Mouse (Mus musculus) forebrain, embryonic 11.5 days (tissue): ENCODE data around the gene Nr4a3. TPM values are rescaled to one million over a fixed set of nuclear protein-coding genes. Genes with fewer than 3 reads are reported as not detected.

Experiments
- ATAC-seq: fragments of 200-750 bp; cut with Nextera tagmentation; replicated peaks from 2 replicates; pipeline ENCODE4 v1.8.0; 2017; ENCODE audit warnings: moderate TSS enrichment; ENCODE audit not compliant: low FRiP score
- DNase-seq: peaks from one replicate; pipeline ENCODE4 v3.0.0-alpha.2; 2017; ENCODE audit warnings: low spot score
- H3K27ac ChIP-seq: fragments of 300-500 bp; sonication (generic); 2 replicates; pipeline ENCODE4 v1.5.1; 2014; ENCODE audit warnings: low read depth, low read length
- H3K27me3 ChIP-seq: fragments of 300-500 bp; sonication (generic); 2 replicates; pipeline ENCODE4 v1.6.1; 2014; ENCODE audit warnings: mild to moderate bottlenecking, low read length, mixed read lengths; ENCODE audit not compliant: control insufficient read depth, insufficient read depth
- H3K36me3 ChIP-seq: fragments of 300-500 bp; sonication (generic); 2 replicates; pipeline ENCODE4 v1.6.1; 2014; ENCODE audit warnings: mild to moderate bottlenecking, low read length, moderate library complexity, mixed read lengths; ENCODE audit not compliant: control insufficient read depth, insufficient read depth
- H3K4me1 ChIP-seq: fragments of 300-500 bp; sonication (generic); replicated peaks from 2 replicates; pipeline ENCODE4 v1.6.1; 2014; ENCODE audit warnings: low read length, mixed read lengths; ENCODE audit not compliant: control insufficient read depth, insufficient read depth
- H3K4me2 ChIP-seq: fragments of 300-500 bp; sonication (generic); 2 replicates; pipeline ENCODE4 v1.6.1; 2014; ENCODE audit warnings: low read depth, mild to moderate bottlenecking, low read length, moderate library complexity, mixed read lengths; ENCODE audit not compliant: severe bottlenecking
- H3K4me3 ChIP-seq: fragments of 300-500 bp; sonication (generic); 2 replicates; pipeline ENCODE4 v1.5.1; 2014; ENCODE audit warnings: low read depth, low read length
- H3K9ac ChIP-seq: fragments of 300-500 bp; sonication (generic); 2 replicates; pipeline ENCODE4 v1.6.1; 2014; ENCODE audit warnings: low read length
- H3K9me3 ChIP-seq: fragments of 300-500 bp; sonication (generic); 2 replicates; pipeline ENCODE4 v1.6.1; 2016; ENCODE audit warnings: low read length, mixed read lengths; ENCODE audit not compliant: control insufficient read depth
- WGBS: fragments of 180-500 bp; shearing (Covaris S2); extraction: QIAGEN DNeasy Blood & Tissue Kit; methylation state at CpG from one replicate; pipeline ENCODE4 v1.1.7; 2014; 5-methylcytosine and 5-hydroxymethylcytosine counted together
- polyA plus RNA-seq: library from polyadenylated mRNA; unstranded; fragments of >200 nt; fragmentation: Nextera tagmentation; extraction: Ambion mirVana; gene quantifications from 2 replicates; pipeline ENCODE4 v1.2.1, GENCODE M21; 2014

The Nr4a3 gene
- polyA plus RNA-seq, 1 experiment from 2014 or later, result 0.71 TPM

- Histone ChIP-seq H3K9ac (no peak overlapping the region), H3K27ac (no peak overlapping the region), H3K27me3 (no peaks in the 10 kb centered on the region), H3K4me3 (no peak overlapping the region), H3K4me2 (no peak overlapping the region), H3K9me3 (no peaks in the 10 kb centered on the region), H3K36me3 (no peaks in the 10 kb centered on the region), H3K4me1 (no peaks in the 10 kb centered on the region)
- ATAC-seq, result no peak
- DNase-seq, result no peak
- 71% methylated on average over 4 of the region's 4 CpGs for WGBS
These were observed 19.4 kb downstream of the Nr4a3 start for GRCm38 (mm10) chr4:48064311-48064710.

GRCm38 (mm10) chr4:48066676-48067075, 21.7 kb downstream of the Nr4a3 start:
- H3K27ac ChIP-seq, result no peak overlapping the region
- H3K4me1 ChIP-seq, result no peaks in the 10 kb centered on the region
- ATAC-seq (no peak), DNase-seq (no peak)
- WGBS, result 88% methylated on average over 2 of the region's 2 CpGs
- no peaks in the 10 kb centered on the region for H3K36me3 ChIP-seq
- no peak overlapping the region for H3K9ac ChIP-seq
- no peaks in the 10 kb centered on the region for H3K9me3 ChIP-seq
- no peak overlapping the region for H3K4me3 ChIP-seq
- no peaks in the 10 kb centered on the region for H3K27me3 ChIP-seq
- H3K4me2 ChIP-seq, result no peak overlapping the region

- no peak for ATAC-seq
- Histone ChIP-seq H3K27me3 (no peaks in the 10 kb centered on the region), H3K4me2 (no peak overlapping the region), H3K36me3 (no peaks in the 10 kb centered on the region), H3K27ac (no peak overlapping the region), H3K9ac (no peak overlapping the region), H3K4me3 (no peak overlapping the region), H3K4me1 (no peaks in the 10 kb centered on the region), H3K9me3 (no peaks in the 10 kb centered on the region)
- WGBS, result 80% methylated on average over 7 of the region's 7 CpGs
- no peak for DNase-seq
These were observed 24.2 kb downstream of the Nr4a3 start for GRCm38 (mm10) chr4:48069111-48069510.

GRCm38 (mm10) chr4:48072006-48072405, 27.1 kb downstream of the Nr4a3 start:
- H3K9ac ChIP-seq, result no peak overlapping the region
- H3K27me3 ChIP-seq, result no peaks in the 10 kb centered on the region
- H3K9me3 ChIP-seq, result no peaks in the 10 kb centered on the region
- H3K4me3 ChIP-seq, result no peak overlapping the region
- no peaks in the 10 kb centered on the region for H3K4me1 ChIP-seq
- H3K4me2 ChIP-seq, result no peak overlapping the region
- DNase-seq (no peak), ATAC-seq (no peak)
- H3K27ac ChIP-seq, result no peak overlapping the region
- H3K36me3 ChIP-seq, result no peaks in the 10 kb centered on the region
- 93% methylated on average over 3 of the region's 3 CpGs for WGBS

- ATAC-seq, result no peak
- Histone ChIP-seq H3K36me3 (no peaks in the 10 kb centered on the region), H3K4me2 (no peak overlapping the region), H3K4me1 (no peaks in the 10 kb centered on the region), H3K27me3 (no peaks in the 10 kb centered on the region), H3K9ac (no peak overlapping the region), H3K4me3 (no peak overlapping the region), H3K9me3 (no peaks in the 10 kb centered on the region), H3K27ac (no peak overlapping the region)
- WGBS, result 94% methylated on average over 6 of the region's 6 CpGs
- DNase-seq, result no peak
These were observed 28.4 kb downstream of the Nr4a3 start for GRCm38 (mm10) chr4:48073325-48073724.

DNA sequence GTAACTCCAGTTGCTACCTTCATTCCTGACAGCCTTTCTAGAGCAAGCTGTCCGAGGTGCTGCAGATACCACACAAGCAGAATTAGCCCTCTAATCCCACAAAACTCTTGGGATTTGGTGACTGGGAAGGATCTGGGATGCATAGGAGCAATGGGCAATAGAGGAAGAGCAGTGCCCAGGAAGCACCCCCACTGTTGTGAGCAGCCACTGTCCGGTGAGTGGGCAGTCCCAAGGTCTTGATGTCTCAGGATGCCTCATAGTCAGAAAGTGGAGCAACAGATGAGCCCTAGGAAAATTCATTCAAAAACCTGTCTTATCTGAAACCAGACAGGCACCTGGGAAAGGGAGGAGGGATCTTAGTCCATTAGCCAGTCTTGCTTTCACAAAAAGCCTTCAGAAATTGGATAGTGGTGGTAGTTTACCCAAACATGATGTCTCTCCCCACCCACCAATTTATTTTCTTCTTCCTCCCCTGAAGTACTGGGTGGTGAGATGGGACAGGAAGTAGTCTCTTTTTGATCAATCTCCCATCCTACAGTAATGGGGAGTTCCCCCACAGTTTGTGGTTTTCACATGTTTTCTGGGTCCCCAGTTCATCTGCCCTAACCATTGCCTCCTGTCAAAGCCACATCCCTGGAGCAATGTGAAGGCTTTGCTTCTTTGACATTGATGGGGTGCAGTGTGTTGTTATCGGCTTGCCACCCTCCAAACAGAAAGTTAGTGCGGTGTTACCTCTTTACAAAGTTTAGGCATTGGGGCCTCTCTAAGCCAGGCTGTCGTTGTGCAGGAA, 29.7 kb downstream of the Nr4a3 start:
- H3K36me3 ChIP-seq, result no peaks in the 10 kb centered on the region
- no peaks in the 10 kb centered on the region for H3K27me3 ChIP-seq
- 90% methylated on average over 5 of the region's 5 CpGs for WGBS
- H3K4me1 ChIP-seq, result no peaks in the 10 kb centered on the region; the same call in 1 of the 2 replicates
- no peak overlapping the region for H3K27ac ChIP-seq
- H3K9me3 ChIP-seq, result no peaks in the 10 kb centered on the region
- ATAC-seq, result no peak
- no peak overlapping the region for H3K9ac ChIP-seq
- DNase-seq, result no peak
- H3K4me2 ChIP-seq, result no peak overlapping the region
- no peak overlapping the region for H3K4me3 ChIP-seq

GRCm38 (mm10) chr4:48076693-48077471, 31.9 kb downstream of the Nr4a3 start:
- Histone ChIP-seq H3K27me3 (no peaks in the 10 kb centered on the region), H3K4me3 (no peak overlapping the region), H3K9ac (no peak overlapping the region), H3K4me2 (no peak overlapping the region), H3K27ac (no peak overlapping the region), H3K36me3 (no peaks in the 10 kb centered on the region), H3K9me3 (no peaks in the 10 kb centered on the region), H3K4me1 (peaks cover 3% of the 10 kb centered on the region; the same call in 1 of the 2 replicates)
- WGBS, result 88% methylated on average over 13 of the region's 13 CpGs
- ATAC-seq (no peak), DNase-seq (no peak)

- Histone ChIP-seq H3K9ac (no peak overlapping the region), H3K27ac (no peak overlapping the region), H3K36me3 (no peaks in the 10 kb centered on the region), H3K4me1 (peaks cover 3% of the 10 kb centered on the region; the same call in 1 of the 2 replicates), H3K4me2 (no peak overlapping the region), H3K9me3 (no peaks in the 10 kb centered on the region), H3K4me3 (no peak overlapping the region), H3K27me3 (no peaks in the 10 kb centered on the region)
- no peak for DNase-seq
- no peak for ATAC-seq
- WGBS, result 17% methylated on average over 4 of the region's 4 CpGs
These were observed 33.3 kb downstream of the Nr4a3 start for GRCm38 (mm10) chr4:48078213-48078612.
